Mouse (Mus musculus) thymus, postnatal 0 days (tissue): Measurements from ENCODE around the gene Ubac1. TPM values are rescaled to one million over a fixed set of nuclear protein-coding genes. Genes with fewer than 3 reads are reported as not detected.

Experiments used
- DNase-seq: peaks from one replicate; pipeline ENCODE4 v3.0.0-alpha.2; 2015; ENCODE audit warnings: low spot score
- polyA plus RNA-seq: library from polyadenylated mRNA; unstranded; fragments of >200 nt; fragmentation: Nextera tagmentation; extraction: Ambion mirVana; gene quantifications from 2 replicates; pipeline ENCODE4 v1.2.1, GENCODE M21; 2015

Ubac1 gene
- polyA plus RNA-seq, 1 experiment from 2014 or later: 78.7 TPM

DNA sequence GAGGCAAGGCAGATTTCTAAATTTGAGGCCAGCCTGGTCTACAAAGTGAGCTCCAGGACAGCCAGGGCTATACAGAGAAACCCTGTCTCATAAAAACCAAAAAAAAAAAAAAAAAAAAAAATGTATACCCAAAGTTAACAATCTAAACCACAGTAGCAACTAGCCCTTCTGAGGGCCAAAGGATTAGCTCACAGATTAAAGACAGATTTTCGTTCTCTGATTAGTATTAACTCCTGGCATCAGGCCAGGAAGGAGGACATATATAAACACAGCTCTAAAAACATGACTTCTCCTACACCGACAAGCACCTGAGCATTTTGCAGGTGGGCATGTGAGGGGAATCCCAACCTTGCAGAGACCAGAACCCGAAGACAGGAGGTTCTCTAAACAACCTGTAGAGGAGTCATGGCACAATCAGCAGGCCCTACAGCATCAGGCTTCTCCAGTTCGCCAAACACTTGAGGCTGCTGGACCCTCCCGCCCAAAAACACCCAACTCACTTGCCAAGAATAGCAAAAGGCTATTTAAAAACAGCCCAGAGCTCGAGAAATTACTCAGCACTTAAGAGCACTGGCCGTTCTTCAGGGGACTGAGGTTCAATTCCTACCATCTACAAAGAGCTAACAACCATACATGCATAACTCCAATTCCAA lies 43.8 kb downstream of the Ubac1 start:
- no peak for DNase-seq

DNA sequence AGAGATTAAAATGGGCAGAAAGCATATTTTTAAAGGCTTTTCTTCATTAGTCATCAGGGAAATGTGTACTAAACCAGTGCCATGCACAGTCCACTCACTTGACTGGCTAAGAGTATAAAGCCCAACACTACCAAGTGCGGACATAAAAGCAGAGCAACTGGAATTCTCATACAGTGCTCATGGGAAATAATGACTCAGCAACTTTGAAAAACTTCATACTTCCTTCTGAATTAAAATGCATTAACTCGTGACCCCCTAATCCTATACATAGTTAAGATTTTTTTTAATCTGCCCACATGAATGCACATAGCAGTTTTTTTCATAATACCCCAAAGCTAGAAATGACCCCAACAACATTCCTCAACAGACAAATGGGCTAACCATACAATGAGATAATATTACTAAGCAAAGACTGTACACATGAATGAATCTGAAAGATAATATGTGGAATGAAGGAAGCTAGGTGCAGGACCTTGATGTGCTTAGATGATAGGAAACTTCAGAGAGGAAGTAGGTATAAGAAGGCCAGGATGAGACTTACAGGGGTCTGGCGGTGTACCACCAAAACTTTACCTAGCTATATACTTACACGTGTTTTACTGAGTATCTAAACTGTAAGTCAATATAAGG lies 46.3 kb downstream of the Ubac1 start:
- no peak for DNase-seq

DNA sequence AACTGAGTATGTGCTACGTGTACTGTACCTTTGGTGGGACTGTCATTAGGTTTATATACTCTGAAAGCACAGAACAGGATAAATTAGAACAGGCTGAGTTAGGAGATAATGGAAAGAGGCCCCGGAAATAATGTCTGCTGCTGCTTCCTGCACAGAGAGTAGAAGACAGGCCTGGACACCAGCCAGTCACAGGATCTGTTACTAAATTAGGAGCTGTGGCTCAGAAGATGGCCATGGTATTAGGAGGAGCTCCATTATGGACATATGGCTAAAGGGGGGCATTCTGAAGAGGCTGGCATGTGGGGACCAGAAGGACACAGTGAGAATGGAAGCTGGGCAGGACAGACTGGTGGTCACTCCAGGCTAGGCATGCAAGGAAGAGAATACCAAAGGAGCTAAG lies 51.1 kb downstream of the Ubac1 start:
- DNase-seq: no peak

DNA sequence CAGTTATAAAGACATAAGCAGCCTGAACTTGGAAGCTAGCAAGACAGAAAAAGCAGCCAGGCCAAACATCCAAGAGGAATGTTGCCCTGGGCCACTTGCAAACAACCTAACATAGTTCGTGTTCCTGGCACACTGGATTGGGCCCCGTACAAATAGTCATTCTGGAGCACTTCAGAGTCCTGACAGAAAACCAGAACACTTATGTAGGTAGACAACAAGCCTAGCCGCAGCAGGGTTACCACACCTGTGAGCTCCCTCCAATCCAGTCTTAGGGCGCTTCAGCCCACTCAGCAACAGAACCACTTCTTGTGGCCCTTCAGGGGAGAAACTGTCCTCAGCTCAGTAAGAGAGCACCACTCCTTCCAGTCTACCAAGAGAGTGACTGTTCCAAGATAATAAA lies 52.2 kb downstream of the Ubac1 start:
- DNase-seq: no peak

DNA sequence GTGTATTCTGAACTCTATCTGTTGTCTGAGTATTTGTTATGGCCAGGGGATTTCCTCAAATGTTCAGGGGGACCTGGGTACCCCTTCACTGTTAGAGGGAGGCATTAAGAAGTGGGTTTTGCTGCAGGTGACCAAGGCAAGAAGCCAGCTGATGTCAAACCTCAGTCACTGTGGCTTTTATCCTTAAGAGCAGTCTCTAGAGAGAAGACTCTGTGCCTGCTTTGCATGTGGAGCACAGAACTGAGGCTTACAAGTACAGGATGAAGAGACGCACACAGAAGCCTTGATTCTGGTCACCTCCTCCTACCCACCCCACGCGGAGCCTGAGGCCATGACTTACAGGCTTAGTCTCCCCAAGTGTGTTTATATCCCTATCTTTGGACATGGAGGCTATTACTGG lies 72.3 kb downstream of the Ubac1 start:
- no peak for DNase-seq

Other genes starting within 250 kb of the Ubac1 start
- 0.89 and 1.1 TPM in 2 replicates for gene Lcn11, start 244.7 kb downstream of the Ubac1 start, polyA plus RNA-seq
- gene Gm13539, start 239.5 kb downstream of the Ubac1 start, polyA plus RNA-seq: 2.3 and 2.6 TPM in 2 replicates
- gene Glt6d1, start 205.9 kb downstream of the Ubac1 start, polyA plus RNA-seq: not detected in 2 replicates
- gene Lcn9, start 198.6 kb downstream of the Ubac1 start, polyA plus RNA-seq: 0.17 TPM in 1 of 2 replicates, not detected in the other
- gene Sohlh1, start 174.5 kb downstream of the Ubac1 start, polyA plus RNA-seq: 0.19 and 0.25 TPM in 2 replicates
- 0.14 and 0.18 TPM in 2 replicates for gene Kcnt1, start 158.0 kb downstream of the Ubac1 start, polyA plus RNA-seq
- 6.1 and 8.0 TPM in 2 replicates for gene Camsap1, start 38.5 kb downstream of the Ubac1 start, polyA plus RNA-seq
- 2.2 and 2.8 TPM in 2 replicates for gene Nacc2, start 101.5 kb upstream of the Ubac1 start, polyA plus RNA-seq
- 0.17 and 0.22 TPM in 2 replicates for gene Lhx3, start 186.5 kb upstream of the Ubac1 start, polyA plus RNA-seq
- gene Qsox2, start 215.8 kb upstream of the Ubac1 start, polyA plus RNA-seq: 15.2 and 15.3 TPM in 2 replicates